Mouse (Mus musculus) bone marrow macrophage, adult 2 months (primary cell): ENCODE data around the gene Gm47995. TPM values are rescaled to one million over a fixed set of nuclear protein-coding genes. Genes with fewer than 3 reads are reported as not detected.
"Not testable (repeated sequence)": the region's sequence is repeated elsewhere in the genome, so short reads cannot be mapped to it uniquely, and the experiment has no call there.

Source experiments
- H3K27ac ChIP-seq: 2 replicates; pipeline ENCODE4 v1.5.1; 2012; ENCODE audit warnings: low read depth, low read length; ENCODE audit not compliant: insufficient read depth
- H3K4me1 ChIP-seq: 2 replicates; pipeline ENCODE4 v1.6.1; 2012; ENCODE audit warnings: low read length; ENCODE audit not compliant: control insufficient read depth, insufficient read depth
- H3K4me3 ChIP-seq: 2 replicates; pipeline ENCODE4 v1.5.1; 2012; ENCODE audit warnings: mild to moderate bottlenecking, low read length, moderate library complexity; ENCODE audit not compliant: insufficient read depth
- CTCF ChIP-seq: IDR thresholded peaks from 2 replicates; pipeline ENCODE4 v1.5.1; 2012; ENCODE audit warnings: low read depth, mild to moderate bottlenecking, low read length, moderate library complexity
- POLR2A ChIP-seq: IDR thresholded peaks from 2 replicates; pipeline ENCODE4 v1.6.1; 2012; ENCODE audit warnings: mild to moderate bottlenecking, low read depth, low read length, borderline replicate concordance
- polyA plus RNA-seq: library from polyadenylated mRNA; stranded (reverse); fragments of >200 nt; gene quantifications from 2 replicates; pipeline ENCODE4 v1.2.4, GENCODE M21; 2012; ENCODE audit not compliant: missing spikeins, insufficient read depth, insufficient read length

The Gm47995 gene
- polyA plus RNA-seq, 1 experiment = not detected

DNA sequence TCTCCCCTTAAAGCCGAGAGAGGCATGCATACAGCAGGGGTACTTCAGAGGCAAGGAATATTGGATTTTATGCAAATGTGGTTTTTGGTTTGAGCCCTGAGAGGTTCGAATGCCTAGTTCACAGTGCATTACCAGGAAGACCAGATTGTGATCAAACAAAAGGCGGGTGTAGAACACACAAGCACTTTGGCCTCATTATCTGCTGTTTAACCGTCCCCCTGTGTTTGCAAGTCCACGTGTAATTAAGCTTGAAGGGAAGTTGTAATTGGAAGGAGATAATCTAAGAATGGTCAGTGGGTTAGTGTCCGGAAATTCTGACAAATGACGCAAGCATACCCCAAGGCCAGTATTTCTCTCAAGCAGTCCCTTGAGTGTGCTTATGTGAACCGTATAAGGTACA is 32.2 kb upstream of the Gm47995 start:
- H3K4me3 ChIP-seq = no peak overlapping the region
- no peak overlapping the region for H3K27ac ChIP-seq
- no peak for TF ChIP-seq POLR2A
- H3K4me1 ChIP-seq = no peaks in the 10 kb centered on the region

- Histone ChIP-seq H3K4me3 (no peak overlapping the region), H3K27ac (no peak overlapping the region), H3K4me1 (no peaks in the 10 kb centered on the region)
- TF ChIP-seq CTCF (no peak), POLR2A (no peak)
Measured at GRCm38 (mm10) chr1:151167297-151168047, 30.8 kb upstream of the Gm47995 start.

- Histone ChIP-seq H3K4me1 (no peaks in the 10 kb centered on the region), H3K4me3 (no peak overlapping the region), H3K27ac (no peak overlapping the region)
- TF ChIP-seq POLR2A (no peak), CTCF (no peak)
Measured at GRCm38 (mm10) chr1:151168637-151169036, 29.6 kb upstream of the Gm47995 start.

- H3K4me1 ChIP-seq = 0 out of 2 replicates have a peak, but pooled peaks cover 2% of the 10 kb centered on the region
- H3K4me3 ChIP-seq = no peak overlapping the region
- no peak overlapping the region for H3K27ac ChIP-seq
- TF ChIP-seq CTCF = no peak
- TF ChIP-seq POLR2A = no peak
Measured at GRCm38 (mm10) chr1:151171572-151172461, 26.4 kb upstream of the Gm47995 start.

- Histone ChIP-seq H3K4me1 (0 out of 2 replicates have a peak, but pooled peaks cover 3% of the 10 kb centered on the region), H3K27ac (no peak overlapping the region), H3K4me3 (no peak overlapping the region)
- no peak for TF ChIP-seq POLR2A
- no peak for TF ChIP-seq CTCF
Measured at GRCm38 (mm10) chr1:151177030-151177936, 21.0 kb upstream of the Gm47995 start.

DNA sequence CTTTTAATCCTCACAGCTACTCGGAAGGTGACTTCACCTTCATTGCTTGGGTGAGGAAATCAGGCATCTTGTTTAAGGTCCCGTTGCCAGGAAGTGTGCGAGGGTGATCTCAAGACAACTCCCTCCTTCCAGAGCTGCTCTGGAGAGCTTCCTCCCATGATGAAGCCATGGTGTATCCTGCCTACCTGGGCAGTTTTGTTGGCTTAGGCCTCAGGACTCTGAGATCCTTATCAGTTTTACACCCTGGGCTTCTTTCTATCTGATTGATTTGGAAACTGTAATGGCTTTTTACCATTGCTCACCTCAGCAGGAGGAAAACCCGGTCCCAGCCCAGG is 20.3 kb upstream of the Gm47995 start:
- Histone ChIP-seq H3K4me3 (no peak overlapping the region), H3K27ac (no peak overlapping the region)

DNA sequence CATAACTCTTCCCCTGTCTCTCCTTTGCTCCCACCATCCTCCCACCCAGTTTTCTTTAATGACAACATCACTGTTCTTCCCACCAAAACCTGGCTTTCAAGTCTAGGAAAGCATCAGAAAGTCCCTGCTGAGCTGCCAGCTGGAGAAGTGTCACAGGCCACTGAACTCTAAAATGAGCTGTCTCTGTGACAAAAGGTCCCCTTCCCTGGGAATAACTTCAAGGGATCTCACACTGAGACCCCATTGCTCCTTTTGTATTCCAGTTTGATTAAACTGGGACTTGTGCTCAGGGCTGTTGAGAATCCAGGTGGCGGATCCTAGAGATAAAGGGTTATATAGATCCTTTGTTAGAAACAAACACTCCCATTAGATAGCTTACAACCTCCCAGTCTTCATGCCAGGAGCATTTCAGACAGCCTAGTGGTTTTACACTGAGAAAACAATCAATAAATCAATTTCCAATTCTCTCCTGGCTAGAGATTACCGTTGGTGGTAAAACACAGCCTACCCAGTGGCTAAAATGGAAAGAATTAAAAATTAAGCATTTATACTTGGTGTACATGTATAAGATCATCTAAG is 19.7 kb upstream of the Gm47995 start:
- Histone ChIP-seq H3K4me1 (0 out of 2 replicates have a peak, but pooled peaks cover 3% of the 10 kb centered on the region), H3K4me3 (no peak overlapping the region), H3K27ac (no peak overlapping the region)
- no peak for TF ChIP-seq POLR2A
- no peak for TF ChIP-seq CTCF

More for the DNA sequence above, 20.3 kb upstream of the Gm47995 start:
- H3K4me1 ChIP-seq = 0 out of 2 replicates have a peak, but pooled peaks cover 3% of the 10 kb centered on the region
- TF ChIP-seq POLR2A (no peak), CTCF (no peak)

DNA sequence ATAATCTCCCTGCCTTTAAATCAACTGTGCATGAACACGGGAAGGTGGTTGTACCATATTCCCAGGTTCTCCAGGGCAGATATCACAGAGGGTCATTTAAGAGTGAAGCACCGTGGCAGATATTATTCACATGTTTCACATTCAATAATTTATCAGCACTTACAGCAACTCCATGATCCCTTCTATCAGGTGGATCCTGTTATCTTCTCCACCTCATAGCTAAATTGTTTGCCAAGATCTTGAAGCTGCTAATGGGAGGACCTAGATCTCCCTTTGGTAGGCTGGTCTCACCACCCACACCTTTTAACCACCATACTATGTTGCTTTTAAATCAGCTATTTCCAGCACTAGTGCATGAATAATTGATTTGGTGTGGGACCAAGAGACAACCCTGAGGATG is 18.1 kb upstream of the Gm47995 start:
- no peak for TF ChIP-seq CTCF
- TF ChIP-seq POLR2A = no peak
- no peak overlapping the region for H3K27ac ChIP-seq
- H3K4me1 ChIP-seq = 0 out of 2 replicates have a peak, but pooled peaks cover 3% of the 10 kb centered on the region
- no peak overlapping the region for H3K4me3 ChIP-seq

- not testable (repeated sequence) for H3K4me1 ChIP-seq, H3K27ac ChIP-seq, H3K4me3 ChIP-seq
Measured at GRCm38 (mm10) chr1:151182266-151182665, 16.0 kb upstream of the Gm47995 start, which contains the start of gene Gm47985. Gene Gm47985 (plus strand): TSS chr1:151182537.

DNA sequence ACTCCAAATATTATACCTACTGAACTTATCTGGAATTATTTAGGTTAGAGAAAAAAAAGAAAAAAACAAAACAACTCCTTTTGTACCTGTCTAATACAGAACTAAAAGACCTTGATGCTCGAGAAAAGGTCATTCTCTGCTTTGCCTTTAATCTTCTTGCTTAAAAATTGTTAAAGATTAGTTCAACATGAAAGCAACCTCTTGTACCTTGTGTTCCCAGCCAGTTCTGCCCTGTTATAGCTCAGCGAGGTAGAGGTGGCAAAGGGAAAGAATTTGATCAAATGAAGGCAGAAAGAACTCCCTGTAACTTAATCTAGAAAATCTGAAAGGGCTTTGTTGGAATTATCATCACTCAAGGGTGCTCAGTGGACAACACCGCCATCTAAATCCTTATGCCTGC is 12.1 kb upstream of the Gm47995 start:
- not testable (repeated sequence) for H3K27ac ChIP-seq, H3K4me3 ChIP-seq, H3K4me1 ChIP-seq

DNA sequence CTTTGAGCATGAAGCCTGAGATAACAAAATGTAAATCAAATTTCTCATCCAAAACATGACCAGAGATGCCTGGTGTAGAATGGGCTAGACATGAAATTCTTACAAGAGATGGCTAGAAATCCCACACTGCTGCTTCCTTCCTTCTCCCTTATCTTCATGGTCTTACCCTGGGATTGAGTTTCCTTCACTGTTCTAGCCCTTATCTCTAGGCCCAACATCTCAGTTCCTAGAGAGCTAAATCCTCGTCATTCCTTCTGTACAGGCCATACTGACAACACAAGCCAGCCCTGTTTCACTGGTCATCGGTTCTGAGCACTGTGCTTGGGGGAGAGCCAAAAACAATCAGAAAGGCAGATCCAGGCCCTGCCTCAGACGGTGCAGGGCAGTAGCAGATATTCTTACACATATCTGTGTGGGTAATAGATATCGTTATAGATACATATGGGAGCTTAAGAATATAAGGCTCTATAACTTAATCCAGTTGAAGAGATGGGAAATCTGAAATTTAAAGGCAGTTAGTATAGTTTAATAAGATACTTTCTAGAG is 11.3 kb upstream of the Gm47995 start:
- H3K4me1 ChIP-seq, H3K27ac ChIP-seq, H3K4me3 ChIP-seq: not testable (repeated sequence)
